Mouse (Mus musculus): ENCODE measurements around the gene Ube4b. TPM values are rescaled to one million over a fixed set of nuclear protein-coding genes. Genes with fewer than 3 reads are reported as not detected.

Ube4b gene
- polyA plus RNA-seq, 1 experiment from 2014 or later: 64.6 TPM

DNA sequence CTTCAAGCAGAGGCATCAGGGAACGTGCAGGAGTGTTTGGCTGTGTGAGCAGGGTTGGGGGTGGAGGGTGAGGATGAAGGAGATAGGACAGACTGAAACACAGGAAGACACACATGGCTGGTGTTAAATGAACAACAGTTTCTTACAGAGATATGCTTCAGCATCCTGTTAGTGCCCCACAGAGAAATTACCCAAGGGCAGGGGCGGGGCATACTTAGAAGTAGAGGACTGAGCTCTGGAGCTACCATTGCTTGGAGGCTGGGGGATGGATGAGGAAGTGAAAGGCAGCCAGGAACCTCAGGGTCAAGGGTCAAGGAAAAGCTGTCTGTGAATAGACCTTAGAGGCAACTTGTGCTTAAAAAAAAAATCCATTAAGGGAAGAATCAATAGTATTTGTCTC, 85.9 kb downstream of the Ube4b start:
- Histone ChIP-seq H3K4me3 (no peak overlapping the region), H3K36me3 (replicated peaks) (peaks cover 98% of the 10 kb centered on the region), H3K27me3 (ENCODE audit: poor library complexity, severe bottlenecking) (no peaks in the 10 kb centered on the region), H3K27ac (no peak overlapping the region), H3K4me1 (peaks cover 22% of the 10 kb centered on the region), H3K9me3 (no peaks in the 10 kb centered on the region)
- no peak for DNase-seq (ENCODE audit: extremely low spot score, low spot score)
- whole genome bisulfite sequencing: 66% methylated on average over 2 of the region's 2 CpGs

GRCm38 (mm10) chr4:149339426-149340214, 86.9 kb downstream of the Ube4b start:
- Histone ChIP-seq H3K27ac (no peak overlapping the region), H3K27me3 (ENCODE audit: poor library complexity, severe bottlenecking) (no peaks in the 10 kb centered on the region), H3K36me3 (replicated peaks) (peaks cover 98% of the 10 kb centered on the region), H3K4me1 (peaks cover 22% of the 10 kb centered on the region), H3K4me3 (no peak overlapping the region), H3K9me3 (no peaks in the 10 kb centered on the region)
- no peak for DNase-seq (ENCODE audit: extremely low spot score, low spot score)
- 64% methylated on average over 5 of the region's 5 CpGs for WGBS

- 79% methylated on average over 2 of the region's 2 CpGs for WGBS
- Histone ChIP-seq H3K4me1 (peaks cover 22% of the 10 kb centered on the region), H3K27ac (no peak overlapping the region), H3K9me3 (no peaks in the 10 kb centered on the region), H3K27me3 (ENCODE audit: poor library complexity, severe bottlenecking) (no peaks in the 10 kb centered on the region), H3K36me3 (replicated peaks) (peaks cover 98% of the 10 kb centered on the region), H3K4me3 (no peak overlapping the region)
- DNase-seq (ENCODE audit: extremely low spot score, low spot score): no peak
Observed at GRCm38 (mm10) chr4:149338137-149338536, 88.4 kb downstream of the Ube4b start.

DNA sequence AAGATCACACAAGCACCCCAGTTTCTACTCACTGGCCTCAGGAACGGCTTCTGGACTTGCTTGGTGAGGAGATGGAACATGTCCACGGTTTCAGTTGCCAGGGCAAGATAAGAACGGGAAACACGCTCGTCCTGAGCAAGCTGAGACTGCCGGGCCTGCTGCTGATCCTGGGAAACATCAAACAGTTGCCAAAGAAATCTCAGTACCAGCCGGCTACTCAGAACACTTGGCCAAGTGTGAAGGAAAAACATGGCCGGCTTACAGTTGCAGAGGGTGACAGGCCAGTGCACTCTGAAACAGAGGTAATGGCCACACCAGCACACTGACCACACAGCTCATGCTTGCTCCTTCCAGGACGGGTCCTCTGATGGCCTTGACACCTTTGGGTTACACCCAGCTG, 89.2 kb downstream of the Ube4b start:
- peaks cover 22% of the 10 kb centered on the region for H3K4me1 ChIP-seq
- WGBS: 94% methylated on average over 9 of the region's 9 CpGs

GRCm38 (mm10) chr4:149336302-149336701, 90.2 kb downstream of the Ube4b start:
- Histone ChIP-seq H3K27me3 (ENCODE audit: poor library complexity, severe bottlenecking) (no peaks in the 10 kb centered on the region), H3K4me3 (no peak overlapping the region), H3K9me3 (no peaks in the 10 kb centered on the region), H3K4me1 (peaks cover 19% of the 10 kb centered on the region), H3K27ac (no peak overlapping the region), H3K36me3 (replicated peaks) (peaks cover 98% of the 10 kb centered on the region)
- no peak for DNase-seq (ENCODE audit: extremely low spot score, low spot score)
- 92% methylated on average over 7 of the region's 7 CpGs for WGBS

More for the DNA sequence above, 89.2 kb downstream of the Ube4b start:
- H3K4me3 ChIP-seq: no peak overlapping the region
- H3K27me3 ChIP-seq (ENCODE audit: poor library complexity, severe bottlenecking): no peaks in the 10 kb centered on the region
- DNase-seq (ENCODE audit: extremely low spot score, low spot score): no peak
- no peaks in the 10 kb centered on the region for H3K9me3 ChIP-seq
- peaks cover 98% of the 10 kb centered on the region for H3K36me3 ChIP-seq (replicated peaks)
- no peak overlapping the region for H3K27ac ChIP-seq

- 95% methylated on average over 11 of the region's 11 CpGs for WGBS
- Histone ChIP-seq H3K4me1 (peaks cover 5% of the 10 kb centered on the region), H3K27ac (no peak overlapping the region), H3K36me3 (replicated peaks) (peaks cover 98% of the 10 kb centered on the region), H3K27me3 (ENCODE audit: poor library complexity, severe bottlenecking) (no peaks in the 10 kb centered on the region), H3K4me3 (no peak overlapping the region), H3K9me3 (no peaks in the 10 kb centered on the region)
- no peak for DNase-seq (ENCODE audit: extremely low spot score, low spot score)
Observed at GRCm38 (mm10) chr4:149334881-149335280, 91.7 kb downstream of the Ube4b start.

DNA sequence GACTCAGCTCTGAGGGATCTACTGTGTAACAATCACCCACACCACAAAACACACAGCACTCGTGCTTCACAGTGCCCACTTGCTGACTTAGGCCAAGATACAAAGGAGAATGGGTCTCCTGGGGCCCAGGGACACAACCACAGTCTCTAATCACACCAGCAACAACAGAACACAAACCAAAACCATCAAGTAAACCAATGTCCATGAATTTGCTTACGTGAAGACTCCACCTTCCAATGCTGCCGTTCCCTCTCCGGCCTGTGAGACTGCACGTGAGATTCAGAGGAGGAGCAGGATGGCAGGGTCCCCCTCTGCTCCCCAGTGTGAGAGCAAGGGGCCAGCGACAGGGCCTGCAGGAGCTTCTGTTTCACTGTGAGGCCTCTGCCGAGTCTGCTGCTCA, 93.8 kb downstream of the Ube4b start:
- WGBS: 90% methylated on average over 7 of the region's 7 CpGs
- H3K36me3 ChIP-seq (replicated peaks): peaks cover 99% of the 10 kb centered on the region

GRCm38 (mm10) chr4:149330495-149330894, 96.1 kb downstream of the Ube4b start:
- WGBS: 97% methylated on average over 5 of the region's 5 CpGs
- H3K27me3 ChIP-seq (ENCODE audit: poor library complexity, severe bottlenecking): no peaks in the 10 kb centered on the region
- H3K36me3 ChIP-seq (replicated peaks): peaks cover 93% of the 10 kb centered on the region
- no peak overlapping the region for H3K4me3 ChIP-seq
- no peak overlapping the region for H3K27ac ChIP-seq
- H3K9me3 ChIP-seq: no peaks in the 10 kb centered on the region
- no peak for DNase-seq (ENCODE audit: extremely low spot score, low spot score)
- no peaks in the 10 kb centered on the region for H3K4me1 ChIP-seq

More for the DNA sequence above, 93.8 kb downstream of the Ube4b start:
- no peaks in the 10 kb centered on the region for H3K9me3 ChIP-seq
- no peak for DNase-seq (ENCODE audit: extremely low spot score, low spot score)
- no peaks in the 10 kb centered on the region for H3K4me1 ChIP-seq
- H3K27ac ChIP-seq: no peak overlapping the region
- H3K4me3 ChIP-seq: no peak overlapping the region
- no peaks in the 10 kb centered on the region for H3K27me3 ChIP-seq (ENCODE audit: poor library complexity, severe bottlenecking)

- Histone ChIP-seq H3K9me3 (no peaks in the 10 kb centered on the region), H3K4me3 (no peak overlapping the region), H3K27me3 (ENCODE audit: poor library complexity, severe bottlenecking) (no peaks in the 10 kb centered on the region), H3K4me1 (no peaks in the 10 kb centered on the region), H3K36me3 (replicated peaks) (peaks cover 76% of the 10 kb centered on the region), H3K27ac (no peak overlapping the region)
- no peak for DNase-seq (ENCODE audit: extremely low spot score, low spot score)
- WGBS: 88% methylated on average over 4 of the region's 4 CpGs
Observed at GRCm38 (mm10) chr4:149328735-149329134, 97.8 kb downstream of the Ube4b start.

DNA sequence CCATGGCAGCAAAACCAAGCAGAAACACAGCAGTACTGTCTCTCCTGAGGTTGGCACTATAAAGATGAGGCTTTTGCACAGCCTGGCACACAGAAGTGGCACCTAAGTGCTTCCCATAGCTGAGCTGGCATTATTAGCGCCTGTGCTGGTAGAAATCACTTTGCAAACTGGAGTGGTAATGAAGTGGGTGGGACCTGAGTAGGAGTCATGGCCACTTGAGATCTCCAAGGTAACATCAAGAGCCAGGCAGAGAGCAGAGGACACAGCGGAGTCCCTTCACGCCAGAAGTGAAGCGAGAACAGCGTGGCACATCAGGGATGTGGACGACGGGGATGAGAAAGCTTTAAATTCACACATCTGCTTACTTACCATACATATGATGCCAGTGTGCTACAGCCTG, 99.3 kb downstream of the Ube4b start:
- no peak overlapping the region for H3K4me3 ChIP-seq
- H3K27me3 ChIP-seq (ENCODE audit: poor library complexity, severe bottlenecking): no peaks in the 10 kb centered on the region
- no peak overlapping the region for H3K27ac ChIP-seq
- no peak for DNase-seq (ENCODE audit: extremely low spot score, low spot score)
- peaks cover 62% of the 10 kb centered on the region for H3K36me3 ChIP-seq (replicated peaks)
- WGBS: 98% methylated on average over 7 of the region's 7 CpGs
- H3K9me3 ChIP-seq: no peaks in the 10 kb centered on the region
- peaks cover 7% of the 10 kb centered on the region; the same call in 1 of the 2 replicates for H3K4me1 ChIP-seq

GRCm38 (mm10) chr4:149325411-149326162, 101.0 kb downstream of the Ube4b start:
- Histone ChIP-seq H3K27ac (no peak overlapping the region), H3K27me3 (ENCODE audit: poor library complexity, severe bottlenecking) (no peaks in the 10 kb centered on the region), H3K36me3 (replicated peaks) (peaks cover 45% of the 10 kb centered on the region), H3K9me3 (no peaks in the 10 kb centered on the region), H3K4me3 (no peak overlapping the region), H3K4me1 (peaks cover 7% of the 10 kb centered on the region; the same call in 1 of the 2 replicates)
- DNase-seq (ENCODE audit: extremely low spot score, low spot score): no peak
- 92% methylated on average over 10 of the region's 10 CpGs for WGBS

DNA sequence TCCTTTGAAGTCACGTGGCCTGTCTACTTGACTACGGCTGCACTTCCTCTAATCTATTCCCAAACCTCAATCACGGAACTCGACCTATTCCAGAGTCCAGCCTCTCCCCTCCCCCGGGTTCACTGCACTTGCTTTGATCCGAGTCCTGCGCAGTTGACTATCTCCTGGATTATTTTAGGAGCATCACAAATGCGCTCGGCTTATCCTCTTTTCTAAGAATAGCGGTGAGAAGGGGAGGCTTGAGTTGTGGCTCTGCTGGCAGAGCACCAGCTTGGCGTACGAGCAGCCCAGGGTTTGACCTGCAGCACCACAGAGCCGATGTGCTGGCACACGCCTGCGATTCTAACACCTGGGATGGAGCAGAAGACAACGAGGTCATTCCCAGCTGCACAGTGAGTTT, 102.8 kb downstream of the Ube4b start:
- no peak overlapping the region for H3K27ac ChIP-seq
- H3K4me3 ChIP-seq: no peak overlapping the region
- no peaks in the 10 kb centered on the region for H3K27me3 ChIP-seq (ENCODE audit: poor library complexity, severe bottlenecking)
- H3K9me3 ChIP-seq: no peaks in the 10 kb centered on the region
- no peak for DNase-seq (ENCODE audit: extremely low spot score, low spot score)
- peaks cover 27% of the 10 kb centered on the region for H3K36me3 ChIP-seq (replicated peaks)
- WGBS: 89% methylated on average over 16 of the region's 16 CpGs
- peaks cover 7% of the 10 kb centered on the region; the same call in 1 of the 2 replicates for H3K4me1 ChIP-seq

GRCm38 (mm10) chr4:149322718-149323117, 103.8 kb downstream of the Ube4b start:
- Histone ChIP-seq H3K27me3 (ENCODE audit: poor library complexity, severe bottlenecking) (no peaks in the 10 kb centered on the region), H3K9me3 (no peaks in the 10 kb centered on the region), H3K4me1 (peaks cover 11% of the 10 kb centered on the region), H3K4me3 (no peak overlapping the region), H3K27ac (no peak overlapping the region), H3K36me3 (replicated peaks) (peaks cover 17% of the 10 kb centered on the region)
- DNase-seq (ENCODE audit: extremely low spot score, low spot score): no peak
- 76% methylated on average over 6 of the region's 6 CpGs for WGBS
